Mouse (Mus musculus): Measurements from ENCODE around the gene Hacd2. TPM values are rescaled to one million over a fixed set of nuclear protein-coding genes. Genes with fewer than 3 reads are reported as not detected.

Gene Hacd2
- polyA plus RNA-seq, 1 experiment from 2014 or later, result 89.1 TPM

GRCm38 (mm10) chr16:35038343-35039057, 16.3 kb downstream of the Hacd2 start:
- no peak overlapping the region for H3K9ac ChIP-seq
- H3K27ac ChIP-seq, result no peak overlapping the region
- H3K9me3 ChIP-seq, result no peaks in the 10 kb centered on the region
- H3K36me3 ChIP-seq, result peaks cover 26% of the 10 kb centered on the region; the same call in 1 of the 2 replicates
- no peak for ATAC-seq (ENCODE audit: borderline replicate concordance, extremely low read depth, low FRiP score, low TSS enrichment)
- no peak overlapping the region for H3K4me3 ChIP-seq
- WGBS, result 33% methylated on average over 4 of the region's 4 CpGs
- no peaks in the 10 kb centered on the region for H3K27me3 ChIP-seq
- no peak overlapping the region for H3K4me2 ChIP-seq
- H3K4me1 ChIP-seq, result no peaks in the 10 kb centered on the region; the same call in 1 of the 2 replicates

GRCm38 (mm10) chr16:35040154-35040553, 17.9 kb downstream of the Hacd2 start:
- no peak for ATAC-seq (ENCODE audit: borderline replicate concordance, extremely low read depth, low FRiP score, low TSS enrichment)
- no peaks in the 10 kb centered on the region for H3K27me3 ChIP-seq
- no peak overlapping the region for H3K27ac ChIP-seq
- H3K4me2 ChIP-seq, result no peak overlapping the region
- no peaks in the 10 kb centered on the region for H3K9me3 ChIP-seq
- peaks cover 26% of the 10 kb centered on the region; the same call in 1 of the 2 replicates for H3K36me3 ChIP-seq
- H3K4me3 ChIP-seq, result no peak overlapping the region
- no peak overlapping the region for H3K9ac ChIP-seq
- H3K4me1 ChIP-seq, result no peaks in the 10 kb centered on the region; the same call in 1 of the 2 replicates
- 69% methylated on average over 1 of the region's 1 CpGs for WGBS

- Histone ChIP-seq H3K27ac (no peak overlapping the region), H3K9me3 (no peaks in the 10 kb centered on the region), H3K4me3 (no peak overlapping the region), H3K4me1 (no peaks in the 10 kb centered on the region; the same call in 1 of the 2 replicates), H3K4me2 (no peak overlapping the region), H3K27me3 (no peaks in the 10 kb centered on the region), H3K36me3 (peaks cover 26% of the 10 kb centered on the region; the same call in 1 of the 2 replicates), H3K9ac (no peak overlapping the region)
- WGBS, result 88% methylated on average over 7 of the region's 7 CpGs
- no peak for ATAC-seq (ENCODE audit: borderline replicate concordance, extremely low read depth, low FRiP score, low TSS enrichment)
Observed at GRCm38 (mm10) chr16:35041001-35041400, 18.8 kb downstream of the Hacd2 start.

- WGBS, result 73% methylated on average over 6 of the region's 6 CpGs
- no peak for ATAC-seq (ENCODE audit: borderline replicate concordance, extremely low read depth, low FRiP score, low TSS enrichment)
- Histone ChIP-seq H3K9ac (no peak overlapping the region), H3K27me3 (no peaks in the 10 kb centered on the region), H3K27ac (no peak overlapping the region), H3K4me1 (0 out of 2 replicates have a peak, but pooled peaks cover 3% of the 10 kb centered on the region), H3K4me3 (no peak overlapping the region), H3K4me2 (no peak overlapping the region), H3K36me3 (0 out of 2 replicates have a peak, but pooled peaks cover 11% of the 10 kb centered on the region), H3K9me3 (no peaks in the 10 kb centered on the region)
Observed at GRCm38 (mm10) chr16:35046081-35046775, 24.0 kb downstream of the Hacd2 start.

- no peaks in the 10 kb centered on the region for H3K9me3 ChIP-seq
- H3K9ac ChIP-seq, result no peak overlapping the region
- no peak overlapping the region for H3K4me2 ChIP-seq
- no peak overlapping the region for H3K27ac ChIP-seq
- WGBS, result 88% methylated on average over 6 of the region's 6 CpGs
- no peak overlapping the region for H3K4me3 ChIP-seq
- no peaks in the 10 kb centered on the region for H3K27me3 ChIP-seq
- H3K4me1 ChIP-seq, result 0 out of 2 replicates have a peak, but pooled peaks cover 3% of the 10 kb centered on the region
- H3K36me3 ChIP-seq, result 0 out of 2 replicates have a peak, but pooled peaks cover 2% of the 10 kb centered on the region
- ATAC-seq (ENCODE audit: borderline replicate concordance, extremely low read depth, low FRiP score, low TSS enrichment), result no peak
Observed at GRCm38 (mm10) chr16:35047272-35047969, 25.2 kb downstream of the Hacd2 start.

- H3K4me3 ChIP-seq, result no peak overlapping the region
- no peaks in the 10 kb centered on the region for H3K36me3 ChIP-seq
- H3K9me3 ChIP-seq, result no peaks in the 10 kb centered on the region
- H3K27ac ChIP-seq, result no peak overlapping the region
- H3K4me2 ChIP-seq, result no peak overlapping the region
- H3K27me3 ChIP-seq, result no peaks in the 10 kb centered on the region
- 0 out of 2 replicates have a peak, but pooled peaks cover 3% of the 10 kb centered on the region for H3K4me1 ChIP-seq
- no peak for ATAC-seq (ENCODE audit: borderline replicate concordance, extremely low read depth, low FRiP score, low TSS enrichment)
- H3K9ac ChIP-seq, result no peak overlapping the region
- 51% methylated on average over 5 of the region's 5 CpGs for WGBS
Observed at GRCm38 (mm10) chr16:35051066-35051465, 28.8 kb downstream of the Hacd2 start.

GRCm38 (mm10) chr16:35052191-35052590, 30.0 kb downstream of the Hacd2 start:
- Histone ChIP-seq H3K36me3 (no peaks in the 10 kb centered on the region), H3K27me3 (no peaks in the 10 kb centered on the region), H3K27ac (no peak overlapping the region), H3K4me2 (no peak overlapping the region), H3K4me3 (no peak overlapping the region), H3K4me1 (0 out of 2 replicates have a peak, but pooled peaks cover 3% of the 10 kb centered on the region), H3K9me3 (no peaks in the 10 kb centered on the region), H3K9ac (no peak overlapping the region)
- WGBS, result 90% methylated on average over 1 of the region's 1 CpGs
- ATAC-seq (ENCODE audit: borderline replicate concordance, extremely low read depth, low FRiP score, low TSS enrichment), result no peak

- 84% methylated on average over 8 of the region's 8 CpGs for WGBS
- Histone ChIP-seq H3K27ac (no peak overlapping the region), H3K9me3 (no peaks in the 10 kb centered on the region), H3K4me3 (no peak overlapping the region), H3K4me1 (no peaks in the 10 kb centered on the region), H3K4me2 (no peak overlapping the region), H3K36me3 (no peaks in the 10 kb centered on the region), H3K27me3 (no peaks in the 10 kb centered on the region), H3K9ac (no peak overlapping the region)
- ATAC-seq (ENCODE audit: borderline replicate concordance, extremely low read depth, low FRiP score, low TSS enrichment), result no peak
Observed at GRCm38 (mm10) chr16:35054432-35055193, 32.4 kb downstream of the Hacd2 start.

- no peak overlapping the region for H3K9ac ChIP-seq
- 69% methylated on average over 1 of the region's 1 CpGs for WGBS
- no peaks in the 10 kb centered on the region for H3K9me3 ChIP-seq
- H3K4me3 ChIP-seq, result no peak overlapping the region
- no peaks in the 10 kb centered on the region for H3K27me3 ChIP-seq
- no peak for ATAC-seq (ENCODE audit: borderline replicate concordance, extremely low read depth, low FRiP score, low TSS enrichment)
- no peaks in the 10 kb centered on the region for H3K36me3 ChIP-seq
- no peaks in the 10 kb centered on the region for H3K4me1 ChIP-seq
- no peak overlapping the region for H3K27ac ChIP-seq
- no peak overlapping the region for H3K4me2 ChIP-seq
Observed at GRCm38 (mm10) chr16:35055194-35055506, 32.9 kb downstream of the Hacd2 start.

- no peak overlapping the region for H3K4me2 ChIP-seq
- no peak for ATAC-seq (ENCODE audit: borderline replicate concordance, extremely low read depth, low FRiP score, low TSS enrichment)
- no peak overlapping the region for H3K27ac ChIP-seq
- no peaks in the 10 kb centered on the region for H3K36me3 ChIP-seq
- no peaks in the 10 kb centered on the region for H3K27me3 ChIP-seq
- H3K9ac ChIP-seq, result no peak overlapping the region
- WGBS, result 86% methylated on average over 1 of the region's 1 CpGs
- H3K4me1 ChIP-seq, result no peaks in the 10 kb centered on the region
- no peaks in the 10 kb centered on the region for H3K9me3 ChIP-seq
- no peak overlapping the region for H3K4me3 ChIP-seq
Observed at GRCm38 (mm10) chr16:35055861-35056260, 33.6 kb downstream of the Hacd2 start.

GRCm38 (mm10) chr16:35056306-35056705, 34.1 kb downstream of the Hacd2 start:
- Histone ChIP-seq H3K4me3 (no peak overlapping the region), H3K36me3 (no peaks in the 10 kb centered on the region), H3K4me1 (no peaks in the 10 kb centered on the region), H3K27ac (no peak overlapping the region), H3K4me2 (no peak overlapping the region), H3K27me3 (no peaks in the 10 kb centered on the region), H3K9me3 (no peaks in the 10 kb centered on the region), H3K9ac (no peak overlapping the region)
- ATAC-seq (ENCODE audit: borderline replicate concordance, extremely low read depth, low FRiP score, low TSS enrichment), result no peak
- 15% methylated on average over 5 of the region's 5 CpGs for WGBS

All from lung, embryonic 15.5 days (tissue).